Mouse (Mus musculus): ENCODE measurements around the gene Utp11.
A peak's percentile ranks its signal among the peaks of the same experiment; 100 is the strongest.

GRCm38 (mm10) chr4:124672347-124673320 is 20.8 kb downstream of the Utp11 start:
- TF ChIP-seq MAFK (IDR thresholded peaks at IDR 0.05; ENCODE audit: insufficient read depth, low read depth, low read length) (no peak), ZC3H11A (IDR thresholded peaks at IDR 0.05; ENCODE audit: borderline replicate concordance, low read depth, low read length) (no peak), ZNF384 (IDR thresholded peaks at IDR 0.05; ENCODE audit: low read depth, low read length) (peak; percentile 71), CHD2 (IDR thresholded peaks at IDR 0.05; ENCODE audit: low read depth, low read length) (no peak), HCFC1 (IDR thresholded peaks at IDR 0.05; ENCODE audit: borderline replicate concordance, insufficient read depth, low read length) (no peak)
